Mouse (Mus musculus): ENCODE results near the gene Tm7sf3.
A peak's percentile ranks its signal among the peaks of the same experiment; 100 is the strongest.

GRCm38 (mm10) chr6:146577310-146578109, 65.1 kb downstream of the Tm7sf3 start, which contains the start of gene Ints13:
- TF ChIP-seq RCOR1 (IDR thresholded peaks at IDR 0.05; ENCODE audit: low read depth, low read length) (no peak), GATA1 (IDR thresholded peaks at IDR 0.05; ENCODE audit: low read depth, low read length) (no peak), USF2 (IDR thresholded peaks at IDR 0.05; ENCODE audit: borderline replicate concordance in 1 of 2, insufficient read depth in 1 of 2, low read depth in 1 of 2, low read length in 2 of 2) (no peak), CTCF (IDR thresholded peaks at IDR 0.05 in 2 of 3, conservative IDR thresholded peaks at IDR 0.05 in 1 of 3; ENCODE audit: control insufficient read depth in 1 of 3, insufficient read depth in 1 of 3, low read depth in 2 of 3, low read length in 3 of 3, poor library complexity in 1 of 3, severe bottlenecking in 1 of 3) (no peak), MXI1 (IDR thresholded peaks at IDR 0.05; ENCODE audit: low read depth, low read length) (no peak), UBTF (IDR thresholded peaks at IDR 0.05; ENCODE audit: borderline replicate concordance, insufficient read depth, low read depth, low read length) (no peak), MAZ (IDR thresholded peaks at IDR 0.05; ENCODE audit: low read depth, low read length) (no peak; the same call in 1 of the 2 replicates), USF1 (IDR thresholded peaks at IDR 0.05; ENCODE audit: low read depth, low read length) (no peak), POLR2AphosphoS2 (IDR thresholded peaks at IDR 0.05; ENCODE audit: low read length) (peak; percentile 96)
